Mouse (Mus musculus) testis, postnatal 10 days (tissue): Measurements from ENCODE around the gene Mnat1.
"Not testable (repeated sequence)": the region's sequence is repeated elsewhere in the genome, so short reads cannot be mapped to it uniquely, and the experiment has no call there.

Source experiments
- DNase-seq: peaks from one replicate; pipeline ENCODE4 v3.0.0; 2021; ENCODE audit warnings: low spot score

The Mnat1 gene

DNA sequence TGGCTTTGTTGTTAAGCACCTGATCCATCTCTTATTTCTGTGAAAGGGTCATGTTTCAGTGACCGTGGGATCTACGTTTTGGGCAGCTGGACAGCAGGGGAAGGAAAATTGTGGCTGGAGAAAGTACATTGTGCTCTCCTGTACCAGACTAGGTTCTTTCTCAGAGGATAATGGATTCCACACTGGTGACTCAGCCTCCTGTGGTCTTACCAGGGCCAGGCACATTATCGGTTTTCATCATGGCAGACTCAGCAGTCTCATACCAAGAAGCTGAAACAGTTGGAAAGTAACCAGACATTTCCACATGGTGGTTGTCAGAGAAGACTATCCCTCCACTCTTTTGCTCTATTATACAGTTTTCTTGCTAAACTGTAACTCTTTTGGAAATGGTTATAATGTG, 23.7 kb downstream of the Mnat1 start:
- DNase-seq, result no peak

DNA sequence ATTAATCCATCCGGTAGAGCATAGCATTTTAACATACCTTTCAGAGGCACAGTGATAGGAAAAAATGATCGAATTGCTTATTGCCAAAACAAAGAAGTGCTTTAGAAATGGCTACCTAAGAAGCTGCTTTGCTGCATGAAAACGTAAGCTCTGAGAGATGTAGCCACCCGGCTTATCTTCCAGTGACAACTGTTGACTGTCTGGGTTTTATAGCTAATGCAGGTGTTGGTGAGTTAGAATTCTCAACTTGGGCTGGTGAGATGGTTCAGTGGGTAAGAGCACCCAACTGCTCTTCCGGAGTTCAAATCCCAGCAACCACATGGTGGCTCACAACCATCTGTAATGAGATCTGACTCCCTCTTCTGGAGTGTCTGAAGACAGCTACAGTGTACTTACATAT, 27.5 kb downstream of the Mnat1 start:
- not testable (repeated sequence) for DNase-seq

DNA sequence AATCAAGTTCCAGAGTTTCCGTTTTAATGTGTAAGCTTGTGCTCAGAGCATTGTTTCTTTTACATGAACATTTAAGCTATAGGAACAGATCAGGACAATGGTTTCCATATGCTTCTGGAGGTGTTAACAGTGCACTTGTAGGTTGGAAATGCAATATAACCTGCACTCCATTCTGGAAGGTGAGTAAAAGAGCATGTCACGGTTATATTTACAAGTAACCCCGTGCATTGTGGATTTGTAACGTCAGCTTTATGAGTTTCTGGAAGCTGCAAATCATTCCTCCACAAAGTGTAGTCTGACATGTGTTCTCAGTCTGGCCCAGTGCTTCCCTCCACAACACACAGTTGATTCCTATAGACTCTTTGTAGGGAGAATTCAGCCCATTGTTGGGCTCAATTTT, 30.6 kb downstream of the Mnat1 start:
- DNase-seq, result no peak

DNA sequence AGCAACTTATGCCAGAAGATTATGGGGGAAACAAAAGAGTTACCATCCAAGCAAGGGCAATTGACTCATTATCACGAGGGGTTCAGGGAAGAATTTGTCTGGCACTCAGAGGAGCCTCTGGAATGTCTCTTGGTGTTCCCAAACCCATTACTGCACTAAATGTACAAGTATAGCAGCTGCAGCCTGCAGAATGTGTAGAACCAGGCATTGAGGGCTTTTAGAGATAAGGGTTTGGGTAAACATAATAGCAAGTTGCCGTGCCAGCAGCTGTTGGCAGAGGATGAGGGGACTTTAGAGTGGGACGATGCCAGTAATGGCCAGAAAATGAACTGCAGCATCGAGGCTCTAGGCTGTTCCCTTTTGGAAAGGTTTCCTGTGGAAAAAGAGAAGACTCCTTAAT, 36.8 kb downstream of the Mnat1 start:
- no peak for DNase-seq

DNA sequence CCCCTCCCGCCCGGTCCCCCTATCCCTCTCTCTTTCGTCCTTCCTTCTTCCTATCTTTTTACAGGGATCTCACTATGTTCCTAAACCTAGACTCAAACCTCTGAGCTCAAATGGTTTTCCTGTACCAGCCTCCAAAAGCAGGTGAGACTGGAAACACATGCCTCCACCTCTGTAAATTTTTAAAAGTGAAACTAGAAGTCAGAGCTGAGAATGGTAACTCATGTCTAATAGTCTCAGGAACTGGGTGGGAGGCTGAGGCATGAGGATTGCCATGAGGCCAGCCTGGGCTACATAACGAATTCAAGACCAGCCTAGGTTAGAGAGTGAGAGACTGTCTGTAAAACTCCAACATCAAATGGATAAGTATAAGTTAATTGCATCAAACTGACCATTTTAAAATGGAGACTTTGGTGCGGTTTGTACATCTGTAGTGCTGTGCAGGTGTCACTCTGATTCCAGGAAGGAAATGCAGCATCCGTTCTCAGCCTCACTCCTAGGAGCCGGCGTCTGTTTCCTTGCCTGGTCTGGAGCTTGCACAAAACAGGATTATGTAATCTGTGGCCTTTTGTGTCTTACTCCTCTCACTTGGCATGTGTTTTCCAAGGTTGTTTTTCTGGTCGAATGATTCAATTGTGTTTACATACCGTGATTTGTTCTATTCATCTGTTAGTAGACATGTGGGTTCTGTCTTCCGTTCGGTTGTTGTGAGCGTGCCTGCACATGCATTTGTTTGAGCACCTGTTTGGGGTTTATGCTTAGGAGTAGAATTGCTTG, 39.1 kb downstream of the Mnat1 start:
- no peak for DNase-seq

DNA sequence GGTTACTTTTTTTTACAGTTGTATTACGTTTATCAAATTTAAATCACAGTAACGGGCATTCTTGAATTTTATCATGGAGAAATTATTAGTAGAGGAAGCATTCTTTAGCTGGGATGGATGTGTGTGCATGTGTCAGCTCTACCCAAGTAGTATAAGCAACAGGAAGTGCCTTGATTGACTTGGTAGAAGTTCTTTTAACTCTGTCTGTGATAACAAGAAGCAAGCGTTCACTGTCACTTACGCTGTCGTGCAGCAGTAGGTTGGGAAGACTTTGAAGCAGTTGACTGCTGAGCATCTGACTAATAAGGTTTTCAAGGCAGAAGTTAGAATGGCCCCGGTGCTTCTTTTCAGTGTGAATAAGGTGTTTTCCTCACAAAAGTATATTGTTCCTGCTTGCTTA, 47.3 kb downstream of the Mnat1 start:
- DNase-seq, result no peak

DNA sequence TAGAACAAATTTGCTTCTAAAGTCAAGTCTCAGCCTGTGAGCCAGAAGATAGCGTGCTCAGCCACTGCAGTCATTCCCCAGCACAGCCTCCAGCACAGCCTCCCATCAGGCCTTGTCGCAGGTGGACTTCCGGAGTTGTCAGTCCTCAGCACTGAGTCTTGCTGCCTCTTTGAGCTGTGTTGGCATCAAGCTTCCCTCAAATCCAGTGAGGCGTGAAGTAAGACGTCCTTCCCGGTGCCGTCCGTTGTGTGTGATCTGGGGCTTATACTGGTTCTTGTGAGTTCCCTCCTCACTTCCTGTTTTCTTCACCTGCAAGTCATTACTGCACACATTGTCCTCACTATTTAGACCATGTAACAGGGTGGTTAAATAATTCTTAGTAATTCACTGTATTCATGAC, 60.4 kb downstream of the Mnat1 start:
- DNase-seq, result no peak

DNA sequence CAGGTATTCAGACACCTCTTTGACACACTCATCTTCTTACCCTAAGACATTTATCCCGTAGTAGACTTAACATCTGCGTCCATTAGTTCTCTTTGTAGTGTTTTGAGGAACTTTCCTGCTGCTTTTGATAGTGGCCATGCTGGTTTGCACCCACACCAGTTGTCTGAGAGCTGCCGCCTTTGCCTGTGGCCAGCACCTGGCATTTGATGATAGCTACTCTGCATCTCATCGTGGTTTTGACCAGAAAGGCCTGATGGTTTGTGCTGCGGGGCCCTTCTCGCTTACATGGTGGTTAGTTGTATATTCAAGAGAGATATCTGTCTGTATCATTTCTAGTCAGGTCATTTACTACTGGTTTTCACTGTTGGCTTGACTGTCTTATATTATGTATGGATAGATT, 73.8 kb downstream of the Mnat1 start:
- no peak for DNase-seq

DNA sequence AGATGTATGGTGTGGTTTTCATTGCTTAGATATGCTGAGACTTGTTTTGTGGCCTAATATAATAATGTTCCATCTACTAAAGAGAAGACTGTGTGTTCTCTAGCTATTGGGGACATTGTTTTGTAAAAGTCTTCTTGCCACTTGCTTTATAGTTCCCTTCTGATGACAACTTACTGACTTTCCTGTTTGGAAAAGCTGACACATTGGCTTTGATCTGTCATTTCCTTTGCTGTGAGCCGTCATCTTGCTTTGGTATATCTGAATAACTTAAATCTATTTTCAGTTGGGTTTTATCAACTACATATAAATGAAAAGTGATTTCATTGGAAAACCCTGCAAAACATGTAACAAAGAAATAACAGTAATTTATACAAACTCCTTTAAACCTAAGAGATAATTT, 74.9 kb downstream of the Mnat1 start:
- DNase-seq, result no peak

DNA sequence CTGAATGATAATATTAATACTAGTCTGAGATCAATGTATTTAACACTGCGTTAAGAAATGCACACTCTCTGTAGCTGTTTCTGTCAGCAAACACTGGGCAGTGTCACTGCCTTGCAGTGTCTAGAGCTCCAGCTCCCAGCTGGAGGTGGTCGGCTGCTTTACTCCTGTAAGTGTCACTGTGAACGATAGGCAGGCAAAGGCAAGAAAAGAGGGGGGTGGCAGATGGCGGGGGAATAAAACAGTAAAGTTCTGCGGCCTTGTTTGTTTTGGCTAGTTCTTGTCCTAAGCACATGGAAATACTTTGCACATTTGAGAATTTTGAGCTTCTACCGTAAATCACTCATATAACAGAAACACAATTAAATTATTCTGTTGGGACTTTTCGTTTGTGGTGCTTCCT, 75.9 kb downstream of the Mnat1 start:
- DNase-seq, result no peak

DNA sequence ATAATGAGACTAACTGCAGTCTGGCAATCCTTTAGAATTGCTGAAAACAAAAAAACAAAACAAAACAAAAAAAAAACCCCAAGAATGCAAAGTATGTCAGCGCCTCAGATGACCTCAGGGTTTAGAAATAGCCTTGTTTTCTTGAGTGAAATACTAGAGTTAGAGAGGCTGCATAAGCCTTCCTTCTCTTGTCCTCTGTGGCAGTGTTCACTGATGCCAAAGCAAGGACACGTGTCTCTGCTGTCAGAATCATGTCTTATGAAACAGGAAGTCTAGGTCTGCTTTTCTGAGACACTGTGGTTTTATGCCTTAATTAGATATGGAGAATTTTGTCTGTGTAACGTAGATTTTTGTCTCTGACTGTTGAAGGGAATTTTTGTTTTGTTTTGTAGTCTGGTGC, 78.1 kb downstream of the Mnat1 start:
- no peak for DNase-seq

DNA sequence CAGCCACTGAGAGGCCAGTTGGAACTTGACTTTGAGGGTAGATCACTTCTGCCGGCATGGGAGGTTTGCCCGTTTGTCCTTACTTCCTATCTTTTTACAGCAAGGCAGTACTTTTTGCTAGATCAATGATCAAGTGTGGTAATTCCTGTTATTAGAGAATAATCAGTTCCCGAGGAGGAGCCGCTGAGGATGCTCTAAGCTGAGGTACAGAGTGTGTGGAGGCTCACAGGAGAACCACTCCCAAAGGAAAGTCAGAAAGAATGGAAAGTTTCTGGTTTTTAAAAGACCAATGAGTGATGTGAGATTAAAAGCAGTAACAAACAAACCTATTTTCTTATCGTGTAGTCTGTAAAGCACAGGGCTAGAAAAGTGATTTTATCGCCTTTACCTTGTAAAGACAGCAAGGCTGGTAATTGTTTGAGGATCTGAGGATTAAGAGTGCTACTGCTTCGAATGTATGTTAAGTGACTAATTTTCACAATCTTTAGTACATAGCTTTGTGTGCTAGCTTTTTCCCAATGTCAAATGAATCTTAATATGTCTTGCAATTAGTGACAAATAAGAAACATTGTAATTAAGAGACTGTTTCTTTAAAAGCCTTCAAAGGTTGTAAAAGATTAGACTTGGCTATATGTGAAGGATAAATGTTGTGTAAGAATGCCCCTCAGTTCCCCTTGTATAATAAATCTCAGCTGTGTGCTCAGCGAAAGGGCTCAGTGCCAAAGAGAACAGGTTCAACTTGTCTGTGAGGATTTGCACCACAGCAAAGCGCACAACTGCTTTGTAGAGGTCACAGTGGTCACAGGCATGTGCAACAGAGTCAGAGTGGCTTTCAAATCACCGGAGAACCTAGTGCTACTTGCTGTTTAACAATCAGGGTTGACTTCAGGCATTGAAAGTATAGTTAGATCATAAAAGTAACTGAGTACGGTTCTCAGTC, 82.5 kb downstream of the Mnat1 start:
- DNase-seq, result no peak

DNA sequence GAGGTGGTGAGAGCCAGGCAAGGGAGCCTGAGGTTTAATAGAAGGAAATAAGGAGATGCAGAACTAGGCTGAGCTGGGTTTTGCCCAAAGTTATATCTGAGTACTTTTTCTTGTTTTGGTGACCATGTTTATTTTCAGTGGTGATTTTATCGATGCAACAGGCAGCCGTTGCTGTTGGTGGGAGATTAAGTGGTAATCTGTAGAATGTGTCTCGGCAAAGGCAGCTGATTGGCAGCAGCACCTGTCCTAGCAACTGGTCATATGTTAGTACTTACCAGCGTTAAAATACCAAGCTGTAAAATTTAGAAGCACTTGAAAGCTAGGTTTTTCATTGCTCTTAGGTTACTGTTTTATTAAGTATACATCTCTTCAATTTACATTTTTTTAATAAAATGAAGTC, 83.5 kb downstream of the Mnat1 start:
- DNase-seq, result no peak

DNA sequence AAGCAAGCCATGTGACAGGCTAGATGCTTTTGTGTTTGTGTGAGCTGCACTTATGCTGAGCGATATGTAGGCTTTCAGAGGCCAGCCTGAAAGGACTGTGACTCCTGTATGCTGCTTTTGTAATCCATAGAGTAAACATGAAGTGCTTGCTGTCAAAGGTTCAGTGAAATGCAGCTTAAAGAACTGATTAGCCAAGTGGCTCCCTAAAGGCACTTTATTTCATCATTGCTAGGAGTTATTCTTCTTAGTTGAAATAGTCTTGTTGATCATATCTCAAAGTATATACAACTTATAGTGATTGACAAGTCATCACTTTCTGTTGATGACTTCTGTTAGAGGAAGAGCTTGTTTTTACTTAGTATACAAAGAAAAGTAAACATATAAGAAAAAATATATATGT, 83.9 kb downstream of the Mnat1 start:
- DNase-seq, result no peak

DNA sequence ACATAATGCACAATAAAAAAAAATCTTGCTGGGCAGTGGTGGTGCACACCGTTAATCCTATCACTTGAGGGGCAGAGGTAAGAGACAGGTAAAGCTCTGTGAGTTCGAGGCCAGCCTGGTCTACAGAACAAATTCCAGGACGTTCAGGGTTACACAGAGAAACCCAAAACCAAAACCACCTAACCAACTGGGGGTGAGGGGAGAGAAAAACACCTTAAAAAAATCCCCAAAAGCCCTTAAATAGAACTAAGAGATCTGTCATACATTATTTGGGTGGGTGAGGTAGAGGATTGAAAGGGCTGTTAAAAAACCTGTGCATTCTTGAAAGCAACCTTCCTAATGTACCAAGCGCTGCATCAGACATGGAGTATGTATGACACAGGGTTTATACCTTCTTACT, 85.0 kb downstream of the Mnat1 start:
- DNase-seq, result no peak

DNA sequence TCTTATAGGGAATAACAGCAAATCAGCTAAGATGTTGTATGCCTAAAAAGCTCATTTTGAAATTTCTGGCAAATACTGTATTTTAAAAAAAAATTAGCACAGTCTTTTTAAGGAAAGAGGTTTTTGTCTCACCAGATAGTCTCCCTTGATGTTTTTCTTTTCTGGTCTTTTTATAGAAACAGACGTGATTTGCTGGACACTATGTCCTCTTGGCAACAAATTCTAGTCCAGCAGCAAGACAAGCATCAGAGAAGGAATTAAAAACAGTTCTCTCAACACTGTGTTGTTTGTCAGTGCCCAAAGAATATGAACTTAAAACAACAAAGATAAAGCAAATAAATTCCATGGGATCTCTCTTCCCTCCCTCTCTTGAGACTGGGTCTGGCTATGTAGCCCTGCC, 85.6 kb downstream of the Mnat1 start:
- no peak for DNase-seq

DNA sequence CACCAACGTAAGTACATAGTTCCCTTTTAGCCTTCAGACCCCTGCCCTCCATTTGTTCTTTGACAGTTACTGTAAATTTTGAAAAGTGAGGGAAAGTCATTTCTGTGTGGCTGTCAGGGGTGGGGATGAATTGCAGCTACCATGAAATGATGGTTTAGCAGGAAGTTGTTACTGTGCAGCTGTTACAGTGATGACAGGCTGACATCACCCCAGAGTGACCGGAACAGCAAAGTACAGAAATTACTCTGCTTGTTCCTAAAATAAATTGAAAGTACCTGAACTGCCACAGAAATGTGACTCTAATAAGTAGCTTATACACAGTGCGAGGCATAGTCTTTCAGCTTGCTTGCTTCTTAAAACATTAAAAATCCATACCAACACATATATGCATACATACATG, 86.9 kb downstream of the Mnat1 start:
- no peak for DNase-seq

DNA sequence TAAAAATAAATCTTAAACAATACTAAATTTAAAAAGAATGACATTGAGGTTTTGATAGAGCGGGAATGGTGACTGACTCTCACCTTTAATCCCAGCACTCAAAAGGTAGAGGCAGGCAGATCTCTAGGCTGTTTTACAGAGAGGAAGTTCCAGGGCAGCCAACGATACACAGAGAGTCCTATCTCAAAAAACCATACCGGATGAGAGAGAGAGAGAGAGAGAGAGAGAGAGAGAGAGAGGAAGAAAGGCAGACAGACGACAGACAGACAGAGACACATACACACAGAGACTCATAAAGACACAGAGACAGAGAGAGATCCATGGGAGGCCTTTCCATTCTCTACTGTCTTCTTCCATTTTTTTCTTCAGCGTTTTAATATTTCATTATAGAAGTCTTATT, 92.3 kb downstream of the Mnat1 start:
- no peak for DNase-seq

DNA sequence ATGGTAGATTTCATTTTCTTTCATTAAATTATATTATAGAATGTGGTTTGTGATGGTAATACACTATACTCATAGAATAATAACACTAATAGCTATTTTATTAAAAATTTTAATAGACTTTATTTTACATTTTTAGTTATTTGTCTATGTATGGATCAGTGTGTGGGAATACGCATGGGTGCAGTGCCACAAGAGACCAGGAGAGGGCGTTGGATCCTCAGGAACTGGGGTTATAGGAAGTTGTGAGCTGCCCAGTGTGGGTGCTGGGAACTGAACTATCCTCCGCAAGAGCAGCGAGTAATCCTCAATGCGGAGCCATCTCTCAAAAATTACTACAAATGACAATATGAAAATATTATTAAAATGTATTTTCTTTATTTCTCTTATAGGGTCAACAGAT, 95.1 kb downstream of the Mnat1 start:
- DNase-seq, result no peak

DNA sequence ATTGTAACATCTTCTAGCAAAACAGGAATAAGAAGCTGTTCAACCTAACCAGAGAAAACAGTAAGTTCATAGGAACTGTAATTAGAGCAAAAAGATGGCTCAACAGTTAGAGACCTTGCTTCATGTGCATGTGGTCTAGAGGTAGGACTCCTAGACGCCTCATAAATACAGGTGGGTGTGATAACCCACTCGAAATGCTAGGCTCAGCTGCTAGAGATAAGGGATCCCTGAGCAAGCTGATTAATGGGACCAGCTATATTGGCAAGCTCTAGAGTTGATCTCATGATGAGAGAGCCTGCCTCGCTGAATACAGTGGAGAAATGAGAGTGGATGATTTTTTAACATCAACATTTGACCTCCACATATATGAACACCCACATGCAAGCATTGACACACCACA, 97.7 kb downstream of the Mnat1 start:
- DNase-seq, result no peak

DNA sequence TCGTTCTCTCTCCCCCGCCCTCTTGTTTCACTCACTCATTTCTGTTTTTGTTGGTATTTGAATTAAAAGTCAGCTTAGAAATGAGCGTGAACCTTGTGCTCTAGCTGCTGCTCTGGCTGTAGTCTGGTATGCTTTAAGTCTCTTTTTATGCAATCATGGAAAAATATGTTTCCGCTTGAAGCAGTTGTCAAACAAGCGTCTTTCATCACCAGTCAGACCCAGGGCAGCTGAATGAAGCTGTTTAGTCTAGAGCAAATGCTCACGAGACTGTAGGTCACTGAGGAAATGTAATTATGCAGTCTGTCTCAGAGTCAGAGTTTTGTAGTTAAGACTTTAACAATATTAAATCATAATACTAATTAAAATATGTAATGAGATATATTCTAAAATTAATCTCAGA, 100.4 kb downstream of the Mnat1 start:
- DNase-seq, result no peak

DNA sequence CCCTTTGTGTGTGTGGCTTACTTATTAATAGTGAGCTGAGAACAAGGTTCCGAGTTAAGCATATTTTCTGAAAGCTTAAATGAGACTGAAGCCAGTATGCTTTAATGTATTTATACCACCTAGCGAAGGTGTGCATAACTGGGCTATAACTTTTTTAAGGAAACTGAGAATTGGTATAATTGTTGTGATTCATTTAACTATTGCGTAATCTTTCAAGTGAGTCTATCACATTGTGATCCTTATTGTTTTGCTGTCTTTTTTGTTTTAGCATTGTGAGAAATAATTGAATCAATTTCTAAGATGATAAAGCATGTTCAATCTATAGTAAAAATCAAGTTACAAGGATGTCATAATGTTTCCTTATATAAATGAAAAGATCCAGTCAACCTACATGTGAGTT, 104.9 kb downstream of the Mnat1 start:
- no peak for DNase-seq

DNA sequence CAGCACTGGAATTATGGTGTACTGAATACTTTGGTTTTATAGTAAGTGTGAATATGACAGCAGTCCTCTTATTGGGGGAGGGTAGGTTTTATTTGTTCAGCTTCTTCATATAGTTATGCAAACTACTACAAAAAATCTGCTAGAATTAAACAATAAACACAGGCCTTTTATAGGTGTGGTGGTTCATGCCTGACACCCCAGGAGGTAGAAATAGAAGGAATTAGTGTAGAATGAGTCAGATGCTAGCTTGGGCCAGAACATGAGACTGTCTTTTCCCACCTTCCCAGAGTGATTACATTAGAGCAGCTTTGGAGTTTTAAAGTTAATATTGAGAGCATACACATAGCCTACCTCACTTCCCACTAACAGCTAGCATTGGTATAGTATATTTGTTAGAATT, 106.7 kb downstream of the Mnat1 start:
- DNase-seq, result no peak

DNA sequence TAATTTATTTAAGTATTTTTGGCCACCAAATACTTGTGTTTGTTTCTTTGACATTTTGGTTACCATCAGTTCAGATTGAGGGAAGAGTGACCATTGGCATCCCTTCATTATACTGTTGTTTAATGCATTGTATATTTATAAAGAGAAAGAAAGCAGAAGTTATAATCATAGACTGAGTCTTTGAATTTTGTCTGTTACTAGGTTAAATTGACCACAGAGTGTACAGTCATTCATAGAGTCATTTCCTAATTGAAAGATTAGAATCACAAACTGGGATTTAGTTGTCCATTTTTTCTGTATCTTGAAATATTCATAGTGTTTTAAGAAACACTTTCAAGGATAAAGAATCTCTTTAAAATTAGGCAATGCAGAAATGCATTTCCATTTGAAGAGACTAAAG, 108.0 kb downstream of the Mnat1 start:
- no peak for DNase-seq
